Mouse (Mus musculus): Measurements from ENCODE around the gene Nr1i3.

- no peak for TF ChIP-seq CTCF (IDR thresholded peaks at IDR 0.05; ENCODE audit: control insufficient read depth, insufficient read depth, insufficient replicate concordance, low read depth, low read length)
- no peak for TF ChIP-seq POLR2A (IDR thresholded peaks at IDR 0.05; ENCODE audit: control insufficient read depth, low read depth, low read length)
These were observed 17.8 kb upstream of the Nr1i3 start, which contains the start of gene Pcp4l1 for GRCm38 (mm10) chr1:171195887-171196397.
